Mouse (Mus musculus): ENCODE measurements around the gene Chrna9. TPM values are rescaled to one million over a fixed set of nuclear protein-coding genes. Genes with fewer than 3 reads are reported as not detected.

Gene Chrna9
- polyA plus RNA-seq, 1 experiment from 2014 or later, result not detected

DNA sequence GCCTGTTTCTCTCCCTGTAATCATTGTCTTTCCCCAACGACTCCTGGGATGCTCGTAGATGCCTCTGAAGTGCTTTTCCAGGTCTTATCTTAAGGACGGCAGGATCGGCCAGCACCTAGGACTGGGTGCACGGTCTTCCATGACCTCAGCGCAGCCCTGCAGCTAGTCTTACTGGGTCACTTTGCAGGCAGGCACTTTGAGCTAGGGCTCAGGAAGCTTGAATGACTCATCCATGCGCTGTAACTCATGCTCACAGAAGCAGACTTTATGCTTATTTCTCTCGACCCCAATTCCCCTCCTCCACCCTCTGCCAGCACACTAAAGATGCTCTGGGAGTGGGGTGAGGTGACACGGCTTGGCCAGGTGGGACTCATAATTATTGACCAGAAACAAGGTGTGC, 31.9 kb upstream of the Chrna9 start:
- no peak overlapping the region for H3K4me2 ChIP-seq (replicated peaks)
- H3K9ac ChIP-seq (replicated peaks), result no peak overlapping the region
- H3K4me1 ChIP-seq, result peaks cover 7% of the 10 kb centered on the region; the same call in 1 of the 2 replicates
- no peaks in the 10 kb centered on the region for H3K9me3 ChIP-seq
- no peak overlapping the region for H3K4me3 ChIP-seq
- H3K36me3 ChIP-seq, result no peaks in the 10 kb centered on the region
- no peak for ATAC-seq (replicated peaks)
- H3K27ac ChIP-seq (replicated peaks), result no peak overlapping the region
- 92% methylated on average over 9 of the region's 9 CpGs for WGBS
- H3K27me3 ChIP-seq, result no peaks in the 10 kb centered on the region

DNA sequence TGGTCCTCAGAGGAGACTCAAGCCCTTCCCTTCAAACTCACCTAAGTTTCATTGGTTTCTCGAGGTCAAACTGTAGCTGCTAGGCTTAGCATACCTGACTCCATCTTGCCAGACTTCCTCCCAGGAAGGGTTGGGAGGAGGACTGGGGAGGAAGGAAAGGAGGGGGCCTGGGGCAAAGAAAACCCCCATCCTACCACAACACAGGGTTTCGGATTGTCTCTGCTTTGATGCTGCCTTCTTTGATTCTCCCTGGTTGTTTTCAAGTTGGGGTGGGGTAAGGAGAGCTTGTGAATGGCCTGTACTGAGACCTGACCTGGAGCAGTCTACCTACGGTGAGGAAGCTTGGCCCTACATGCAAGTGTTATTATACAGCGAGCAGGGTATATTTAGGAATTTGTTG, 30.2 kb upstream of the Chrna9 start:
- Histone ChIP-seq H3K9me3 (no peaks in the 10 kb centered on the region), H3K27ac (replicated peaks) (no peak overlapping the region), H3K36me3 (no peaks in the 10 kb centered on the region), H3K4me2 (replicated peaks) (no peak overlapping the region), H3K9ac (replicated peaks) (no peak overlapping the region), H3K4me3 (no peak overlapping the region), H3K27me3 (no peaks in the 10 kb centered on the region), H3K4me1 (peaks cover 8% of the 10 kb centered on the region; the same call in 1 of the 2 replicates)
- 92% methylated on average over 4 of the region's 4 CpGs for WGBS
- no peak for ATAC-seq (replicated peaks)

DNA sequence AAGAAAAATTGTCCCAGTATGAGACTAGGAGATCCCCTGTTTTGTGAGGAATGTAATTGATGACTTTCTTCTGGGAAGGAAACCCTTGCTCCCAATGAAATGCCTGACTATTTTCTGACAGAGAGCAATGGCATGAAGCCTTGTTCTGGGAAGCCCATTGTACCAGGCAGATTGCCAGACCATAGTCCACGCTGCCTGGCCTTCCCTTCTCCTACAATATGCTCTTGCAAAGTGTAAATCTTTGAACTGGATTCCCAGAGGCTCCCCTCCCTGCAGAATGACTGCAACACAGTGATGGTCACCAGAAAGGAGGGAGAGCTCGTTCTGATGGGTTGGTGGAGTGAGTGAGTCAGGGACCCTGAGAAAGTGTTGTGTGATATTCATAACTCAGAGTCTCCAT, 26.0 kb upstream of the Chrna9 start:
- Histone ChIP-seq H3K27me3 (no peaks in the 10 kb centered on the region), H3K36me3 (no peaks in the 10 kb centered on the region), H3K27ac (replicated peaks) (no peak overlapping the region), H3K4me3 (no peak overlapping the region), H3K9ac (replicated peaks) (no peak overlapping the region), H3K4me1 (0 out of 2 replicates have a peak, but pooled peaks cover 2% of the 10 kb centered on the region), H3K9me3 (no peaks in the 10 kb centered on the region), H3K4me2 (replicated peaks) (no peak overlapping the region)
- WGBS, result 71% methylated on average over 2 of the region's 2 CpGs
- no peak for ATAC-seq (replicated peaks)

DNA sequence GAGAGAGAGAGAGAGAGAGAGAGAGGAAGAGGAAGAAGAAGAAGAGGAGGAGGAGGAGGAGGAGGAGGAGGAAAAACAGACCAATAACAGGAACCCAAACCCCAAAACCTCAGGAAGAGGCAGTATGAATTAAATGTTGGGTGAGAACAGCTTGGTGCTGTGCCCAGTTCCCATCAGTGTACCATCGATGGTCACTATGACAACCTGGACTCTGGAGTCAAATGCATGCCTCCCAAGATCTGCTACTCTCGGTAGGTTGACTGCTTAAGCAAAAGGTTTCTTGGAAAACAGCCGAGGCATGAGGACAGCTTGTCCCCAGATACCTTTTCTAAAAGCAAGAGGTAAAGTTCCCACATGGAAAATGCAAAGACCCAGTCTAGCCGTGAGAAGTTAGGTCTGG, 25.4 kb upstream of the Chrna9 start:
- Histone ChIP-seq H3K4me3 (no peak overlapping the region), H3K9me3 (no peaks in the 10 kb centered on the region), H3K4me1 (0 out of 2 replicates have a peak, but pooled peaks cover 2% of the 10 kb centered on the region), H3K36me3 (no peaks in the 10 kb centered on the region), H3K27ac (replicated peaks) (no peak overlapping the region), H3K9ac (replicated peaks) (no peak overlapping the region), H3K27me3 (no peaks in the 10 kb centered on the region), H3K4me2 (replicated peaks) (no peak overlapping the region)
- no peak for ATAC-seq (replicated peaks)
- 67% methylated on average over 4 of the region's 4 CpGs for WGBS

DNA sequence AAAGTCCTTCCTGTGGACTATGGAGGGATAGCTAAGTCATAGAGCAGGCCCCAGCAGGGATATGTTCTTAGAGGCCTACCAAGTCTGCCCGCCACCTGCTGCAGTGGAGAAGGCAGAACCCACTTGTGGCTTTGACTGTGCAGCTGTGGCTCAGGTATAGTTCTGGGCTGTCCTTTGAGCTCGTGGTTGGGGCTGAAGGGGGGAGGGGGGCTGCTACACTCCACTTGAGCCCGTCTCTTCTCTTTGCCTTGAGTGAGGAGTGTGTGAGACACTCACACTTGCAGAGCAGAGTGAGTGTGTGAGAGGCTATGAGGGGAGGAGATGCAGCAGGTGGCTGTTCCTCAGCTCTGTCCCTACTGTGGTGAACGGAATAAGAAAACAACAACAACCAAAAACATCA, 24.3 kb upstream of the Chrna9 start:
- H3K4me3 ChIP-seq, result no peak overlapping the region
- ATAC-seq (replicated peaks), result no peak
- H3K36me3 ChIP-seq, result no peaks in the 10 kb centered on the region
- H3K4me1 ChIP-seq, result 0 out of 2 replicates have a peak, but pooled peaks cover 2% of the 10 kb centered on the region
- no peaks in the 10 kb centered on the region for H3K27me3 ChIP-seq
- H3K4me2 ChIP-seq (replicated peaks), result no peak overlapping the region
- H3K9me3 ChIP-seq, result no peaks in the 10 kb centered on the region
- H3K9ac ChIP-seq (replicated peaks), result no peak overlapping the region
- H3K27ac ChIP-seq (replicated peaks), result no peak overlapping the region
- WGBS, result 85% methylated on average over 4 of the region's 4 CpGs

DNA sequence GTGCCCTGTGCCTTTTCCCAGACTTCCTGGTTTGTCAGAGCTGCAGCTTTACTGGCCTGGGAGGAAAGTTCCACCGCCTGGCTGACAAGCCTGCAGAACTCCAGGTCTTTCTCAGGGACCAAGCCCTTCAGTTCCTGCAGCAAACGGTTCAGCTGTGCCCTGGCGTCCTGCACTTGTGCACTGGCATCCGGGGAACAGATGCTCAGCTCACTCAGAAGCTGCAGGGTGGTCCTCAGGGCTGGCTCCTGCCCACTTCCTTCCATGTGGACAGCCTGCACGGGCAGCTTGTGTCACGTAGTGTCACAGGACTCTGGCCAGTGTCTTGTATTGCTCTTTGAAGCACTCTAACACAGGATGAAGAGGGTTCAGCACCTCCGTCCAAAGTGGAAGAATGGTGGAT, 23.0 kb upstream of the Chrna9 start:
- no peak overlapping the region for H3K4me3 ChIP-seq
- H3K9ac ChIP-seq (replicated peaks), result no peak overlapping the region
- H3K36me3 ChIP-seq, result no peaks in the 10 kb centered on the region
- 83% methylated on average over 7 of the region's 7 CpGs for WGBS
- no peak overlapping the region for H3K27ac ChIP-seq (replicated peaks)
- 0 out of 2 replicates have a peak, but pooled peaks cover 2% of the 10 kb centered on the region for H3K4me1 ChIP-seq
- H3K9me3 ChIP-seq, result no peaks in the 10 kb centered on the region
- H3K27me3 ChIP-seq, result no peaks in the 10 kb centered on the region
- no peak for ATAC-seq (replicated peaks)
- no peak overlapping the region for H3K4me2 ChIP-seq (replicated peaks)

DNA sequence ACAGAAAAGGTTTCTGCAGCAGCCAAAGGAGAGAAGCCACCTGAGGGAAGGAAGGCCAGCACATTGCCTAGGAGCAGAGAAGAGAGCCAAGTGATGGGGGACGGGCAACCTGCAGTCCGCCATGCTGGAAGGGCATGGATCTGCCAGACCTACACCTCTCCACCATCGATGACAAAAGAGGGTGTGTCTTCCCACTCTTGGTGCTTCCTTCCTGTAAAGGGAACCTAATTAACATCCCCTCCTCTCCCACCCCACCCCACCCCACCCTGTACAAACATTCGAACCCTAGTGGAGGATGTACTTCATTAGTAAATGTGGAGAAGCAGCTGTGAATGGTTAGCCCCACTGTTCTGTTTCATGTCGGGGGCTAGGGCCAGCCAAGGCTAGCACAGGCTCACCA, 22.5 kb upstream of the Chrna9 start:
- Histone ChIP-seq H3K9ac (replicated peaks) (no peak overlapping the region), H3K9me3 (no peaks in the 10 kb centered on the region), H3K36me3 (no peaks in the 10 kb centered on the region), H3K4me2 (replicated peaks) (no peak overlapping the region), H3K27ac (replicated peaks) (no peak overlapping the region), H3K4me3 (no peak overlapping the region), H3K27me3 (no peaks in the 10 kb centered on the region), H3K4me1 (0 out of 2 replicates have a peak, but pooled peaks cover 2% of the 10 kb centered on the region)
- 85% methylated on average over 5 of the region's 5 CpGs for WGBS
- no peak for ATAC-seq (replicated peaks)

DNA sequence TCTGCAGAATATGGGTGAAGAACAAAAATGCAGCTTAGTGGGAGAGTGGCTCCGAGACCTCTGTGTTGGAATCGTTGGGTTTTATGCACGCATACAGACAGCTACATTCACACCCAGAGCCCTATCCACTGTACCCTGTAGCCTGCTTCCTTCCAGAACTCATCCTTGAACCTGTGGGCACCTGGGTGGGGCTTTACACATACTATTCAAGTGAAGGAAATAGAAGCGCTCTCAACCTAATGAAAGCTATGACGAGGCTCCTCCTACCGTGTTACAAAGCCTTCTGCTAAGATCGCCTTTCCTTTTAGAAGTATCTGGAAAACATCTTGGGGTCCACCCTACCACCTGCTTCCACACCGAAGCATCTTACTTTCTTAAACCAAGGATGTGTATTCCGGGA, 21.6 kb upstream of the Chrna9 start:
- 92% methylated on average over 9 of the region's 9 CpGs for WGBS
- Histone ChIP-seq H3K4me2 (replicated peaks) (no peak overlapping the region), H3K9me3 (no peaks in the 10 kb centered on the region), H3K9ac (replicated peaks) (no peak overlapping the region), H3K27ac (replicated peaks) (no peak overlapping the region), H3K36me3 (no peaks in the 10 kb centered on the region), H3K4me1 (0 out of 2 replicates have a peak, but pooled peaks cover 2% of the 10 kb centered on the region), H3K4me3 (no peak overlapping the region), H3K27me3 (no peaks in the 10 kb centered on the region)
- no peak for ATAC-seq (replicated peaks)

DNA sequence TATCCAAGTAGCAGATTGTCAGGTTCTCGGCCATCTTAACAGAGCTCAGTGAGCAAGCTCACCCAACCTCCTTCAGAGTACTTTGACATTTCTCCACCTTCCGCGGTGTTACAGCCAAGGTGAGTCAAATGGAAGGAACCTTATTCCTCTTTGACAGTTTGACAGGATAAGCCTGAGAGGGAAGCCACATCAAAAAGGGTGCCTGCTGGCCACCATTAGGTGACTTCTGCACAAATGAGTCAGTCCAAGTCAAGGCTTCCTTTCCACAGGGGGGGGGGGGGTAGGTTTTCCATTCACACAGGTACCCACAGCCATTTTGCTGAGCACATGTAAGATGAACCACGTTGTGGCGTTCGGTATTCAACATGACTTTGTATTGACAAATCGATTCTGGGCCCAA, 20.4 kb upstream of the Chrna9 start:
- peaks cover 10% of the 10 kb centered on the region for H3K4me1 ChIP-seq
- H3K9ac ChIP-seq (replicated peaks), result no peak overlapping the region
- no peak overlapping the region for H3K4me3 ChIP-seq
- H3K36me3 ChIP-seq, result no peaks in the 10 kb centered on the region
- H3K4me2 ChIP-seq (replicated peaks), result no peak overlapping the region
- no peak for ATAC-seq (replicated peaks)
- no peaks in the 10 kb centered on the region for H3K27me3 ChIP-seq
- no peak overlapping the region for H3K27ac ChIP-seq (replicated peaks)
- H3K9me3 ChIP-seq, result no peaks in the 10 kb centered on the region
- 88% methylated on average over 7 of the region's 7 CpGs for WGBS

DNA sequence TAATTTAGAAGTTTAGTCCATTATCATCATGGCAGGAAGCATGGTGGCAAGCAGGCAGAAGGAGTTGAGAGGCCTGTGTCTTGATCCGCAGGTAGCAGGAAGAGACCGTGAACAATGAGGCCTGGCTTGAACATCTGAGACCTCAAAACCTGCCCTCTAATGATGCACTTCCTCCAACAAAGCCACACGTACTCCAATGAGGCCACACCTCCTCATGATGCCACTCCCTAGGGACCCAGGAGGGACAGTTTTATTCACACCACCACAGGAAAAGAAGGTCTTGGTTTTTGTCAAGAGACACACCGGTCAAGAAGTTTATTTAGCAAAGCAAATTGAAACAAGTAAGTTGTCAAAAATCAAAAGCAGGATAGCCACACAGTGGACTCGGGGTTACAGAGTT, 17.8 kb upstream of the Chrna9 start:
- Histone ChIP-seq H3K27me3 (no peaks in the 10 kb centered on the region), H3K27ac (replicated peaks) (no peak overlapping the region), H3K9ac (replicated peaks) (no peak overlapping the region), H3K9me3 (no peaks in the 10 kb centered on the region), H3K4me2 (replicated peaks) (no peak overlapping the region), H3K4me3 (no peak overlapping the region), H3K36me3 (no peaks in the 10 kb centered on the region), H3K4me1 (peaks cover 8% of the 10 kb centered on the region)
- WGBS, result 88% methylated on average over 5 of the region's 5 CpGs
- ATAC-seq (replicated peaks), result no peak

DNA sequence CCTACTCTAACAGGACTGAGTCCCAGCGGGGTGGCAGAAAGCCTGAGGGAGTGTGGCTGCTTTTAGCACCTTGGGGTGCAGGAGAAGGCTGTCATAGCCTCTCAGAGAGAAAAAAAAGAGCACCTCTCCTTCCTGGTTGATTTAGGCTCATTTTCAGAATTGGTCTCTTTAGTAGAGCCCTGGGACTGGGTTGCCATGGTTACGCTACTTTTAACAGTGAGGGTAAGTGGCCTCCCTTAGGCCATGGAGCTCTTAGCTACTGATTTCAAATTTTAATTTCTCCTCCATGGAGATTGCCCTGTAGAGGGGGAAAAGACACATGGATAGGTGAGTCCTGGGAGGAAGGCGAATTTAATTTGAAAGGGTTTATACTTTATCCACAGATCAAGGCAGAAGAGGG, 16.1 kb upstream of the Chrna9 start:
- Histone ChIP-seq H3K36me3 (no peaks in the 10 kb centered on the region), H3K27ac (replicated peaks) (peak overlapping the region; percentile 74), H3K4me2 (replicated peaks) (no peak overlapping the region), H3K4me3 (no peak overlapping the region), H3K4me1 (peaks cover 8% of the 10 kb centered on the region), H3K9ac (replicated peaks) (no peak overlapping the region), H3K27me3 (no peaks in the 10 kb centered on the region), H3K9me3 (no peaks in the 10 kb centered on the region)
- peak; percentile 82 for ATAC-seq (replicated peaks)
- 74% methylated on average over 3 of the region's 3 CpGs for WGBS

DNA sequence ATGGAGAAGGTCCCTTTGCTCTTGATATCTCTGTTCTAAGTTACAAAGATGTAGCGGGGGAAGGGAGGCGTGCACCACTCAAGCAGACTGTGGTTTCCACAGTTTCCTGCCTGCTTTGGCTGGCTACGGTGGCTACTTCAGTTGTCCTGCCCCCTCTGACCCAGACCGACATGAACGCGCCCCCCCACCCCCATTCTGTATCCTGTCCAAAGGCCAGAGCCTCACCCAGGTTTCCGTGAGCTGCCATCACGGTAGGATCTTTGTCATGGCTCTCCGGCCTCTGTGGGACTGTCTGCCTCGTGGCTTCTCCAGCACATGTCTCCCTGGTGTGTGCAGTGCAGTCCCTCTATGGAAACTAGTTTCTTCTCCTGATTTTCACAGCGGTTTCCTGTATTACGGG, 15.4 kb upstream of the Chrna9 start:
- H3K4me1 ChIP-seq, result peaks cover 8% of the 10 kb centered on the region
- ATAC-seq (replicated peaks), result no peak
- H3K9ac ChIP-seq (replicated peaks), result no peak overlapping the region

DNA sequence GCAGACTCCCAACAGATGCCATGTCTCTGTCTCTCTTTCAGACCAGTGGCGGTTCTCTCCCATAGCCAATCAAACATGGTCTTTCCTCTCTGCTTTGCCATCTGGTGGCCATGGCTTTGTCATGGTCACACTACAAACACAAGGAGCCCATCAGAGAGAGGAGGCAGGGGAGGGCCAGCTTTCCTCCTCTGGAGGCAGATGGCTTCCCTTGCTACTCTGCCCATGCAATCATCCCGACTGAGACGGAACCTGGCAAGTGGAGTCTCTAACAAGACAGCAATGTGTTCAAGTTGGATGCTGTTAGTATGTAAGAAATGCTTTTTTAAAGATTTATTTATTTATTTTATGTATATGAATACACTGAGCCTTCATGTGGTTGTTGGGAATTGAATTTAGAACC, 14.8 kb upstream of the Chrna9 start:
- no peak overlapping the region for H3K4me3 ChIP-seq
- no peaks in the 10 kb centered on the region for H3K27me3 ChIP-seq
- H3K9ac ChIP-seq (replicated peaks), result no peak overlapping the region
- peaks cover 8% of the 10 kb centered on the region for H3K4me1 ChIP-seq
- H3K27ac ChIP-seq (replicated peaks), result no peak overlapping the region
- 0 out of 2 replicates have a peak, but pooled peaks have one; percentile 41 for ATAC-seq (replicated peaks)
- no peak overlapping the region for H3K4me2 ChIP-seq (replicated peaks)
- WGBS, result 83% methylated on average over 3 of the region's 3 CpGs
- H3K9me3 ChIP-seq, result no peaks in the 10 kb centered on the region
- no peaks in the 10 kb centered on the region for H3K36me3 ChIP-seq

More for the DNA sequence above, 15.4 kb upstream of the Chrna9 start:
- Histone ChIP-seq H3K36me3 (no peaks in the 10 kb centered on the region), H3K4me3 (no peak overlapping the region), H3K27me3 (no peaks in the 10 kb centered on the region), H3K27ac (replicated peaks) (peak overlapping the region; percentile 7), H3K9me3 (no peaks in the 10 kb centered on the region), H3K4me2 (replicated peaks) (no peak overlapping the region)
- 90% methylated on average over 12 of the region's 12 CpGs for WGBS

Measured in forebrain, embryonic 15.5 days (tissue).